Mouse (Mus musculus) thymus, postnatal 4 days (tissue): ENCODE results near the gene Mfsd13b.
"Not testable (repeated sequence)": the region's sequence is repeated elsewhere in the genome, so short reads cannot be mapped to it uniquely, and the experiment has no call there.

Experiments used
- DNase-seq: peaks from one replicate; pipeline ENCODE4 v3.0.0; 2021

Gene Mfsd13b

DNA sequence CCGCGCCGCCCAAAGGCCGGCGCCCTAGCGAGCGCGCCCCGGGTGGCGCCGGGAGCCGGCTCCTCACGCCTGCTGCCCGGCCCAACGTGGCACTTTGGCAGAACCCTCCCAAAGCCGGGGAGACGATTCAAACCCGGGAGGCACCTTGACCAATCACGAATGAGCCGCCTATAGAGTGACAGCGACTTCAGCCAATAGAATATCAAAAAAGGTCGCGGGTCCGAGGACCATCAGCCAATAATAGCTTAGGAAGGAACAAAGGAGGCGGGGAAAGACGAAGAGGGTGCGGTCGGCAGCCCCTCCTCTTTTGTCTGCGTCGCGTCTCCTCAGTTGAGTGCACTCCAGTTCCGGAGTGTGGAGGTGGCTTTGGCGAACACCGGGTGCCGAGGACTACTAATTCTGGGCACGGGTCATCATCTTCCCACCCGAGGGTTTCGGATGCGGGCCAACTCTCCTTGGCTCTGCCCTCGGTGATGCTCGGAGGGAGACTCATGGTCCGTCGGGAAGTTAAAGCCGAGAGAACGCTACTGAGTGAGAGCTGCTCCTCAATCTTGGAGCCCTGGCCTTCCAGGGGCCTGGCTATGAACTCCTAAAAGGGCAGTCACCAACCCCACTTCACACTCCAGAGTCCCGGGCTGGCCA, at the start of gene Mfsd13b, which contains the start of gene Cdr2:
TSS of gene Mfsd13b (plus strand) at position 310 of the 642 bp plus-strand sequence.
TSS of gene Cdr2 (minus strand) at position 113 of the 642 bp plus-strand sequence.
- peak; percentile 90 for DNase-seq

DNA sequence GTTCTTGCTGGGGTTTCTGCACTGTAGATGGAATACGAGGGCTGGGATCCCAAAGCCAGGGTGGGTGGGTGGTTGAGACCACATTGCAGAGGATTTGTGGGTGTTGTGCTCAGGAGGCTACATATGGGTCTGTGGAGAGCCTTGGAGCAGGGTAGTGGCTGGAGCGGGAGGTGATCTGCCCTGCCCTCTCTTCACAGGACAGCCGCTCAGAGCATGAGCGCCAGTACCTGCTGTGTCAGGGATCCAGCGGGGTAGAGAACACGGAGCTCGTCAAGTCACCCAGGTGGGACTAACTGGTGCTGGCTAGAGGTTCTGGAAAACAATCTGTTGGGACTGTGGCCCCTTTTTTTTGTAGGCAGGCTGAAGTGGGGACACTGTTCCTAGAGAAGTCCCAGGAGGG, 49.2 kb upstream of the Mfsd13b start:
- no peak for DNase-seq

DNA sequence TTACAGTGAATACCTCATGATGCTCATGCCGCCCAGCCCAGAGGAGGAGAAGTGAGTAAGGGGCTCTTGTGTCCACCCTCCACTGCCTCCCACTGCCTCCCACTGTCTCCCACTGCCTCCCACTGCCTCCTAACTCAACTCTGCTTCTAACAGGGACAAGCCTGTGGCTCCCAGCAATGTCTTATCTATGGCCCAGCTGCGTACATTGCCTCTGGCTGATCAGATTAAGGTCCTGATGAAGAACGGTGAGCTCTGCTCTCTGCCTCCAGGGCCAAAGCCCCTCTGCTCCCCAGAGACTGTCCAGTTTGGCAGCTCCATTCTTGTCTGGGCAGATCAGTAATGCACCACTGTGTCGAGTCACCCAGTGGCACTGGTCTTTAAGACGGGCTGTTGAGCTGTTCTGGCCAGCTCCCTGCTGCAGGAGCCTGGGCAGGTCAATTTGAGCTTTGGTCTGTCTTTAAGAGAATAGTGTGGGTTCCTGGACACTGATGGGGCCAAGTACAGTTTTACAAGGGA, 48.6 kb upstream of the Mfsd13b start:
- no peak for DNase-seq

DNA sequence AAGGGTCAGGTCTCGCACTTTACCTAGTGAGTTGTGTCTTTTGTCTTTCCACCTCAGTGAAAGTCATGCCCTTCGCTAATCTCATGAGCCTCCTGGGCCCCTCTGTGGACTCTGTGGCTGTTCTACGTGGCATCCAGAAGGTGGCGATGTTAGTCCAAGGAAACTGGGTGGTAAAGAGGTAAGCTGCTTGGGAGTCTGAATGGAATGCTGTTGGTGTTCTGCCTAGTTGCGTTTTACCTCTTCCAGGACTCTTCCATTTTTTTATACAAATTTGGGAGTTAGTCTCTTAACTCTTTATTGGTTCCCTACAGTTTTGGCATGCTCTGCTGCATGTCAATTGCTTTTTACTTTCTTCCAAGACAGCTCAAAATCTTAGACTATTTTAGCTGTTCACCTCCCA, 47.6 kb upstream of the Mfsd13b start:
- DNase-seq = peak; percentile 65

DNA sequence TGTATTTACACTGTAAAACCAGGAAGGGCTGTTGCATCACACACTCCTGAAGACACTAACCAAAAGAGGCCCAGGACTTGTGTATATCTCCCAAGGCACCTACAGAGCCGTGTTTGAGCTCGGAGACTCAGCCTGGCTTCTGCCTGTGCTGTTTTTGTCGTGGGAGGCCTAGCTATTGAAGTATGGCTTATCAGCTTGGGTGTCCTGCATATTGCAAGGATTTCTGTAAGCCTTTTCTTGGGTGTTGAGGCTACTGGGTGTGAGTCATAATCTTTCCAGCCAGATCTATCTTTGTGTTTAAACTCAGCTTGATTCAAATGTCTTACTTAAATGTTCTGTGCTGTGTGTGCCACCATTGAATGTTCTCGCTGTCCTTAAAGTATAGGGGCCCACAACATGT, 45.8 kb upstream of the Mfsd13b start:
- no peak for DNase-seq

DNA sequence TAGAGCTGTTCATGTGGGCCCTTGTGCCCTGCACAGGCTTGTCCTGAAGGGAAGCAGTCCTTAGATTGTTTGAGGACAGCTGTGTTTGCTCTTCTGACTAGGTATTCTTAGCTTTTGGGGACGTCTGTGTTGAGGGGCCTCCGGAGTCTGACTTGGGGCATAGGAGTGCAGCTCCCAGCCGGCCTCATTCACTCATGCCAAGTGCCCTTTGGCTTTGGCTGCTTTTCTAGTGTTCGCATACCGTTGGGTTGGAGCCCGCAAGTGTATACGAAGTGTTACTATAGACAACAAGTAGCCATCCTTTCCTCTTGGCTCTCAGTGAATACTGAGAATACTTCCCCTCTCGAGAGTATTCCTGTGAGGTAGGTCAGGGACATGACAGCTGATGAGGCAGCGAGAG, 44.1 kb upstream of the Mfsd13b start:
- no peak for DNase-seq

DNA sequence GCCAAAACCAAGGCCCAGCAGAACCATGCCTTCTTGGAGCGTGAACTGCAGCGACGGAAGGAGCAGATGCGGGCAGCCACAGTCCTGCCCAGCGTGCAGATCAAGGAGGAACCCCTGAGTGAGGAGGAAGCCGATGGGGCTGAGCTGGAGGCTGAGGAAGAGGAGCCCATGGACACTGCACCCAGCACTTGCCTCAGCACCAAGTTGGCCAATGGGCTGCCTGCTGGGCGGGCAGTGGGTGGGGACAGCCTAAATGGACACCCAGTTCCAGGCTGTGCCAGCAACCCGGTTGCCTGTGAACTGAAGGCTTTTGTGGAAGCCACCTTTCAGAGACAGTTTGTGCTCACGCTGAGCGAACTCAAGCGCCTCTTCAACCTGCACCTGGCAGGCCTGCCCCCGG, 42.0 kb upstream of the Mfsd13b start:
- DNase-seq = no peak

DNA sequence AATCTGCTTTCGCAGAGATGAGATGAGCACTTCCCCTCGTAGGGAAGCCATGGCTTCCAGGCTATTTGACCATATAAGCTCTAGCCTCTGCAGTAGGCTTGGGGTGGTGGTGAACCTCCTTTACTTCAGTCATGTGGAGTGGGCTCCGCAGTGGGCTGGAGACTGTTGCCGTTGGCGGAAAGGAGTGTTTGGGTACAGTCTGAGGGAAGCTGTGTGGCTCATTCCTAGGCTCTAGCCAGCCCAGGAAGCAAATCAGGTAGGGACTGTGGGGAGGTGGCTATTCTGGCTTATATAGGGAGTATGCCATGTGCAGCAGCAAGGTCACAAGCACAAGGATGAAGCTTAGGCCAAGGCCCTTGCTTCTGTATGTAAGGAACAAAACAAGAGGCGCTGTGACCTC, 41.1 kb upstream of the Mfsd13b start:
- DNase-seq = no peak

DNA sequence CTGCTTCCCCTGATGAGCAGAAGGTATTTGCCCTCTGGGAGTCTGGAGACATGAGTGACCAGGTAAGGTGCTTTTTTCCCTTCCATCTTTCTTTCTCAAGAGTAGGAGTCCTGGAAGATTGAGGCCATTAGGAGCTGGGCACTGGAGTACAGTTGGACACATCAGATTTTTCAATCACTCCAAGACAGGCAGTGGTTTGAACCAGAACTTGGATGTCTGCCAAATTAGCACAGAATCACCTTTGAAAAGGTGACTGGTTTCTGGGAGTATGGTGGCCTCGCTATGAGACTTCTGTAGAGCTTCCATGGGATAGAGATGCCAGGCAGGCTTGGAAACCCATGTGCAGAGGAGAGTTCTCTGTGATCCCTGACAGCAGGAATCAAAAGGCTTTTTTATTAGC, 39.8 kb upstream of the Mfsd13b start:
- no peak for DNase-seq

DNA sequence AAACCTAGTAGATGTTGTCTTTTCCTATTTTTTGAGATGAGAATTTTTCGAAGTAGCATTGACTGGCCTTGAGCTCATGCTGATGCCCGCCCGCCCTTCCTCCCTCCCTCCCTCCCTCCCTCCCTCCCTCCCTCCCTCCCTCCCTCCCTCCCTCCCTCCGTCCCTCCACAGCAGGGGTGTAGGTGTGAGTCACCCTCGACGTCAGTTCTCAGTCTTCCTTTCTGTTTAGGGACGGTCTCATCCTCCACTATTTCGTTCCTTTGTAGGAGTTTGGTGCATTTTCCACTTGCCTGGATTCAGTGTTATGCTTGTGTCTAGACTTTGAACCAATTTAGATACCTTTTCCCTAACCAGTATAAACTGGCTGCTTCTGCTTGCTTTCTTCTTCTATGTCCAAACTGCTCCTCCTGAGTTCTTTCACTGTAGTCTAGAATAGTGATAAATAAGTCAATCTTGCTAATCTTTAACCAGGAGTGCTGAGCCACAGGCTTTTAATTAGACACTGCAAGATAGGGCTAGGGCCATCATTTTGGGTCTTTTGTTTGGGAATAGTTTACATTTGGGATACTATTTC, 38.3 kb upstream of the Mfsd13b start:
- DNase-seq = no peak

DNA sequence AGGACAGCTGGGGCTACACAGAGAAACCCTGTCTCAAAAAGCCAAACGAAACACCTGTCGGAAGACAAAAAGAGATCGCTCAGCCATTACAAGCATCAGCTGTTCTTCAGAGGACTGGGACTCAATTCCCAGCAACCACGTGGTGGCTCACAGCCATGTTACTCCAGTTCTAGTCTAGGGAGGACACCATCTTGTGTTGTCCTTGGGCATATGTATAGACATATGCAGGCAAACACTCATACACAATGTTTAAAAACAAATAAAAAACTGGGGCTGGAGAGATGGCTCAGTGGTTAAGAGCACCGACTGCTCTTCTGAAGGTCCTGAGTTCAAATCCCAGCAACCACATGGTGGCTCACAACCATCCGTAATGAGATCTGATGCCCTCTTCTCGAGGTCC, 28.7 kb upstream of the Mfsd13b start:
- DNase-seq = not testable (repeated sequence)

DNA sequence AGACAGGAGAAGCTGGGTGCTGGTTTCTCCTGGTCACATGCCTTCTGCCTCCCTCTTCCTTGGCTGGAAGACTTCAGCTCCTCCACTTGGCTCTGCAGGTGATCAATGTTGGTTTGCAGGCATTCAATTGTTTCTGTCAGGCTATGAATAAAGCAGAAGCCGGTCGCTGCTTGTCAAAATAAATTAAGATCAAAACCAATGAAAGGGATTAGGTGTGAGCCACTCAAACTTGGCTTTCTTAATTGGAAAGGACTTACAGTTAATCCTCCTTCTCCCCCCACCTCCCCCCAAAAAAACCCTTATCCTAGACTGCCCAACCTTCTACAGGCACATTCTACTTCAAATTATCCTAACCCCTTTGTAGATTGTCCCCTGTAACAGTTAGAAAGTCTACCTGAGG, 22.2 kb upstream of the Mfsd13b start:
- DNase-seq = no peak

DNA sequence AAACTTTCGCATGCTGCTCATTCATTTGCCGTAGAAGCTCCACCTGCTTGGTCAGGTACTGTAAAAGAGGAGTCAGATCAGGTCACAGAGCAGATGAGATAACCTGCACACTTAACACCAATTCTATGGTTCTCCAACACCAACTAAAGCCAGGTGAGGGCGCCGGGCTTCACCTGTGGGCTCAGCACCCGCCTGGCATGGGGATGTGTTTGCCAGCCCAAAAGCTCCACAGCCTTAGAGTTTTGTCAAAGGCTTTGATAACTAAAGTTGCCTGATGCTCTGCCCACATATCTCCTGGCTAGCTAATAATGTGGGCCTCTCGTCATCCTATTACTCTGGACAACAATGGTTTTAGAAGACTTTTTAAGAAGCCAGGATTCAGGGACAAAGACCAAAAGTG, 21.7 kb upstream of the Mfsd13b start:
- DNase-seq = peak; percentile 61

DNA sequence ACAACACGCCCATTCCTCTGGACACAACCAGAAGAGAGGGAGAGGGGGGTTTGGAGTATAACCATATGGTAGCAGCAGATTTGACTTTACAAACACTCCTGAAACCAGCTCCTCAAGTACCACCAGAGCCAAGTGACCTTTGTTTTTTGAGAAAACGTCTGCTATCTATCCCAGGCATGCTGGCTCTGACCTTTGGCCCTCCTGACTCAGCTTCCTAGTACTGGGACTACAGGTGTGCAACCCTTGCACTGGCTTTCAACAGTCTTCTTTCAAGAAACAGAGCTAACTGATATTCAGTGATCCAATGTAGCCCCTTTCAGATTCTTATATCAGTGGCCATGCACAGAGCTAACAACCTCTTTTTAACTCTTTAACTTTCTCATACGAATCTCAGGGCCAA, 20.4 kb upstream of the Mfsd13b start:
- DNase-seq = no peak

DNA sequence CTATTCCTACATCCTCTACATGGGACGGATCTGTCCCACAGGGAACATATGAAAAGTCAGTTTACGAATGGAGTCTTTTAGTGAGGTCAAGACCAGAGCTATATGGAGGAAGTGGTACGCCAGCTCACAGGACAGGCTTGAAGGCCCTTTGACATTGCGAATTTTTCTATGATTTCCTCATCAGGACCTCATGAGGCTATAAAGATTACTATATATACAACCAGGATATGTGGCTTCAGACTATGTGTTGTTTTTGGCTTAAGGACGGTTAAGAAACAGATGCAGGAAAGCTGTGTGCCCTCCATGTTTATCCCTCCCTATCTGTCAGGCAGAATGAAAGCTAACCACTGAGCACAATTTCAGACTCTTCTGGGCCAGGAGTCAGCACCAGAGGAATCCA, 19.2 kb upstream of the Mfsd13b start:
- no peak for DNase-seq

DNA sequence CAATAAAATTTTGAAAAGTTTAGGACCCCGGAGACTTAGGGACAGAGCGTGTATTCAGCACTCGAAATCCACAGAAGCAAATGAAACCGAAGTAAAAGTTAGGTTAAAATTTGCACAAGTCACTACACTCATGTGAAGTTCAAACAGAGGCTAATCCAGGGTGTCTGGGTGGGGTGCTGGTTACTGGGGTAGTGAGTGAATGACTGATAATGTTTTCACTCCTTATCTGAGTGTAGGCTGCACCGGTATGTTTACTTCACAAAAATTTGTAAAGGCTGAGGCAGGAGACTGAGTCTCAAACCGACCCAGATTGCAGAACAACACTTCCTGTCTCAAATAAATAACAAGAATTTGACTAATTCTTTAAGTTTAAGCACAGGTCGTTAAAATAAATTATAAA, 13.1 kb upstream of the Mfsd13b start:
- no peak for DNase-seq

DNA sequence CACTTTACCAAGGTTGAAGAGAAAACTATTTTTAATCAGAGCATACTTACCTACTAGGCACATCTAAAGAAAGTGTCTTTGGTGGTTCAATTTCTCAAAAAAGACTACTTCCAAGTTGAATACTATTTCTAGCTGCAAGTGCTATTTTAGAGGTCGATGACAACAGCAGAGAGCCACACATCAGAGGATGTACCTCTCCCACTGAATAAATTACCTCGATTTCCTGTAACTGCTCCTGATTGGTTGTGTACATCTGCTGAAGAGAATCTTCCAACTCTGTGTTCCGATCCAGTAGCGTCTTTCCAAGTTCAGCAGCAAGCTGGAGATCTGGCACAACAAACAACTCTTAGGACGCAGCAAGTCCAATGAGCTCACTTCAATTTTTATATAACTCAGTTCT, 12.2 kb upstream of the Mfsd13b start:
- no peak for DNase-seq

DNA sequence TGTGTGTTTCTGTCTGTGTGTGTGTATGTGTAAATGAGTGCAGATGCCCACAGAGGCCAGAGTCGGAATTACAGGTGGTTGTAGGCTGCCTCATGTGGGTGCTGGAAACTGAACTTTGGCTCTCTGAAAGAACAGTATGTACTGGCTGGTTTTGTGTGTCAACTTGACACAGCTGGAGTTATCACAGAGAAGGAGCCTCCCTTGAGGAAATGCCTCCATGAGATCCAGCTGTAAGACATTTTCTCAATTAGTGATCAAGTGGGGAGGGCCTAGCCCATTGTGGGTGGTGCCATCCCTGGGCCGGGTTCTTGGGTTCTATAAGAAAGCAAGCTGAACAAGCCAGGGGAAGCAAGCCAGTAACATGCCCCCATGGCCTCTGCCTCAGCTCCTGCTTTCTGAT, 9.8 kb upstream of the Mfsd13b start:
- DNase-seq = not testable (repeated sequence)

DNA sequence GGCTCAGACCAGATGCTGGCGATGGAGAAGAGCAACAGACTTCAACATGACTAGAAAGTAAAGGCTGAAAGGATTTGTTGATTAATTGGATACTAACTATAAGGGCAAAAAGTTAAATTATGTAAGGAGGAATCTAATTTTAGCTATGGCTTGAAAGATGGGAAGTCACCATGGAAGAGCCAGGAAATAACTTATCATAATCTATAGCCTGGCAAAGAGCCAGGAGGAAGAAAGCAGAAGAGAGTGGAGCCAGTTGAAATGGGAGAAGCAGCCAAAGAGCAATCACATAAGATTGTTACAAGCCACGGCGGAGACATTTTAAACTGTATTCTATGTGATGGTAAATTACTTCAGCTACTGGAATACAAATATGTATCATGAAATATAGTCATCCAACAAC, 8.3 kb upstream of the Mfsd13b start:
- no peak for DNase-seq

DNA sequence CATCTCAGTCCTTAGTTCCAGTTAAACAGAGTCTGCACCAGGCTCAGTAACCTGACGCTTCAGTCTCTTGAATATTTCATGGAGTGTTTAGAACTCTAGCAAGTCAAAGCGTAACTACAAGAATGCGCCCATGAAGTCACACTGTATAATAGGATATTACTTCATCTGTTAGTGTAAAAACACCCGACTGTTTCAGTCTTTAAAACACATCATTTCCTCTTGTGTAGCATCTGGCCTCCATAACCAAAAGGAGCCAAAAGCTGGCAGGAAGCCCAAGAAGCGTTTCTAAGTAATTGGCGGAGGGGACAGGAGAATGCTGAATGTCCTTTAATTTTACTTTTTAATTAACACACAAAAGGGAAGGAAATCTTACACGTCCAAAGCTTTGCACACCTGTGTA, 5.2 kb upstream of the Mfsd13b start:
- DNase-seq = no peak

DNA sequence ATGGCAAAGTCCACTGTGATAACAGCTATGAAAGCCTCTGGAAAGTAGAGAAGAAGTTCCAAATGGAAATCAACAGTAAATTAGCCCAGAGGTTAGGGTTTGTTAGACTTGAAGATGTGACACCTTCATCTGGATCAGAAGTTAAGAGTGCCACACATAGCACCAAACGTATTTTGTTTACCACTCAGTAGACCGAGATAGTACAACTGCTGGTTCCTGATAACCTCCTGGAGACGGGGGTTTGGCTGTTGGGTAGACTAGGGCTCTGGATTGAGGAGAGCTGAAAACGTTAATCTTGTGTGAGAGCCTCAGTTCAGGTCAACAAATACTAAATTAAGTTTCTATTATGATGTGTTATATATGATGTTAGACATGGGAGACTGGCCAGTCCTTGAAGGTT, 2.3 kb upstream of the Mfsd13b start:
- no peak for DNase-seq

DNA sequence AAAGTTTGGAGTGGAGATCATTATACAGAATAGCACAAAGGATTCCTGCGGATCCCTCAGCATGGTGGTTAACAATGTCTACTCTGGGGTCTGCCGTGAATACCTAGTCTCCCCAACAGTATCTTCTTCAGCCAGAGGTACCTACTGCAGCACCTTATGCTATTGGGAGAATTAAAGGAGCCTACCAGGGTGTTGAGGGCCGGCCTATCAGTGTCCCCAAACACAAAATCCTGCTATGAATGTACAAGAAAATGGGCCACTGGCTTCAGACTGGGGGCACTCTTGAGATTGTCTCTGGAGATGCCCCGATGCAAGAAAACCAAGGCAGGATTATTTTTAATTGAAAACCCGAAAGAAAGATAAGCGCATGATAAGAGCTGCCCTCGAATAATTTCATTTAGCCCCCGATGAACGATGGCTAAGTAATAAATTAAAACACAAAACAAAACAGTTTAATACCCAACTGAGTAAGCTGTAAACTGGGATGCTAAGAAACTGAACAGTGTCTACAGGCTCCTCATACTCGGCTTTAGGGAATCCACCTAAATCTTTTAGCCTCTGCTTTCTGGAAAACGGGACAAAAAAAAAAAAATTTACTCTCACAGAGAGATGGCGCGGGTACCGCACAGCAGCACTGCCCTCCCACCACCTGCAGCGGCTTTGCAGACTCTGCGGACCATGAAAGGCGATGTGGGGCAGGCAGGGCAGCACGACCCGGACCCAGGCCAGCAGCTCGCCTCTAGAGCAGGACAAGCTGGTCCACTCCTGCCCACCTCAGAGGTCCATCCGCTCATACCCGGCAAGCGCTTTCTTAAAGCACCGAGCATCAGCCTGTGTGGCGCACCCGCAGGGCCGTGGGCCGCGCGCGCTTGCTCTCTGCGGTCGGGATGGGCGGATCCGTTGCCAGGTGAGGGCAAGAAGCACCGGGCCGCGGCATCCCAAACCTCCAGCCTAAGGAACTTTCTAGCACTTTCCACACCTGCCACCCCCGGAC, 1.1 kb upstream of the Mfsd13b start:
- peak; percentile 74 for DNase-seq

DNA sequence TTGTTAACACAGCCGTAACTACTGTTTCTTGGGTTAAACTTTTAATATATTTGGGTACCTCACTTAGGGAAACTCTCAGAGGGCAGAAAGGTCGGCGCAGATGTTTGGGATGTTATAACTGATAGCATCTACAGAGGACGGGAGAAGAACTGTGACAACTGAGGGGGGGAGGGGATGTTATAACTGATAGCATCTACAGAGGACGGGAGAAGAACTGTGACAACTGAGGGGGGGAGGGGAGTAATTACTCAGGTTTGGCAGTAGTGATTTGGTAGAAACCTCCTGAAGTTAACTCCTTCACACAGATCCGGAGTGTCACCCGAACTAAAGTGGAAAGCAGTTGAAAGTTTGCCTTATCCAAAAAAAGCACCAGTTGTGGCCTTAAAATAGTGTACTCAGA, 659 bp downstream of the Mfsd13b start:
- DNase-seq = no peak

DNA sequence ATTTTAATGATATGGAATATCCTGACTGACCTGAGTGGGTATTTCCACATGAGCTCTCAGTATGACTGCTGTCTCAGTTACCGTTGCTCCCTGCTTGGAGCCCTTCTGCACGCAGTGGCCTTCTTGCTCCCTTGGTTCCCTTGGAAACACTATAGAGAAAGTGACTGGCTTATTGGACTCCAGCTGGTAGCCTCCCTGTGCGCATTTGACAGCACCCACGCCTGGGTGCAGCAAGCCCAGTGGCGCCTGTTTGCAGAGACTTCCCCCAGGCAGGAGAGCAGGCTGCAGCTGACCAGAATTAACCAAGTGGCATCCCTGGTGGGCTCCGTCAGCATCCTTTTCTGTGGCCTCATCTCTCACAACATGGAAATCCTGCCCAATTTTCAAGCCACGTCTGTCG, 8.9 kb downstream of the Mfsd13b start:
- DNase-seq = no peak
